Mouse (Mus musculus): ENCODE measurements around the gene Nudt6. TPM values are rescaled to one million over a fixed set of nuclear protein-coding genes. Genes with fewer than 3 reads are reported as not detected.

The Nudt6 gene
- total and polyA plus RNA-seq, 2 experiments from 2014 or later = 6.6 to 10.2 TPM

DNA sequence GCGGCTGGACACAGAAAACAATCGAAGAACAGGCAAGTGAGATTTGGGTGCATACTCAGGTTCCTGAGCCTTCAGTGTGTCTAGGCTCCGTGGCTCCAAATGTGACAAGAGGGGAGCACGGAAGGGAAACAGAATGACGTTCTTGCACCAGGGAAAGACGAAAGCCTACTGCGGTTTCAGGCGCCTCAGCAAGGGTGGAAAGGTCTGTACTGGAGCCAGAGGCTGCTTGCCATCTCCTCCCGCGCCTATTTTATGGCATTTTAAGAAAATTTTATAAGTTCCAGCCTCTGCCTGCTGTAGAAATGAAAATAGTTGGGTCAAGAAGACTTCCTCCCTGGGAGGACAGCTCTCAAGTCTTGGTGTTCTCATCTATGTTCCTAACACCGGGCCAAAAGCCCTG, 46.3 kb downstream of the Nudt6 start:
- Histone ChIP-seq H3K4me3 (ENCODE audit: low read depth, low read length) (no peak overlapping the region), H3K9ac (no peak overlapping the region), H3K36me3 (ENCODE audit: insufficient read depth) (no peaks in the 10 kb centered on the region), H3K4me2 (ENCODE audit: low read depth) (no peak overlapping the region), H3K27me3 (ENCODE audit: insufficient read depth, low read length) (no peaks in the 10 kb centered on the region), H3K9me3 (ENCODE audit: low read length) (no peaks in the 10 kb centered on the region), H3K4me1 (ENCODE audit: insufficient read depth) (no peaks in the 10 kb centered on the region), H3K27ac (ENCODE audit: low read depth, low read length) (no peak overlapping the region)
- WGBS = 91% methylated on average over 11 of the region's 11 CpGs
- DNase-seq = no peak
- ATAC-seq = no peak
- TF ChIP-seq CTCF (IDR thresholded peaks at IDR 0.05; ENCODE audit: low read depth) = no peak

DNA sequence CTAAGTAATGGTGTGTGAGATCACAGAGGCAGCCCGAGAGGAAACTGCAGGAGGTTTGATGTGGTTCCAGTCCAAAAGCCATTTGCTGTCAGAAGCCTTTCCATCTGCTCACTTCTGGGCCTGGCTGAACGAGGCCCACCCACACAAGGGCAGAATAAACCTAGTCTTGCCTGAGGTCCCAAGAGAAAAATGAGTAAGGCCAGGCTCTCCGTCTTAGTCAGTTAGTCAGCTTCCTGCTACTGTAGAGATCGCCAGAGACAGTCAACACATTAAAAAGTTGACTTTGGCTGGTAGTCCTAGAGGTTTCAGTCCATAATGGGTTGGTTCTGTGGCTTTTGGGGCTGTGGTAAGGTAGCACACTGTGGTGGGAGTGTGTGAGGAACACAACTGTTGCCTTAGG, 49.6 kb downstream of the Nudt6 start:
- no peak for ATAC-seq
- H3K9me3 ChIP-seq (ENCODE audit: low read length) = no peaks in the 10 kb centered on the region
- H3K9ac ChIP-seq = no peak overlapping the region
- H3K27ac ChIP-seq (ENCODE audit: low read depth, low read length) = no peak overlapping the region
- H3K27me3 ChIP-seq (ENCODE audit: insufficient read depth, low read length) = no peaks in the 10 kb centered on the region
- no peak for DNase-seq
- 74% methylated on average over 4 of the region's 4 CpGs for WGBS
- no peaks in the 10 kb centered on the region for H3K36me3 ChIP-seq (ENCODE audit: insufficient read depth)
- H3K4me1 ChIP-seq (ENCODE audit: insufficient read depth) = no peaks in the 10 kb centered on the region
- no peak overlapping the region for H3K4me3 ChIP-seq (ENCODE audit: low read depth, low read length)
- no peak overlapping the region for H3K4me2 ChIP-seq (ENCODE audit: low read depth)
- TF ChIP-seq CTCF (IDR thresholded peaks at IDR 0.05; ENCODE audit: low read depth) = no peak

DNA sequence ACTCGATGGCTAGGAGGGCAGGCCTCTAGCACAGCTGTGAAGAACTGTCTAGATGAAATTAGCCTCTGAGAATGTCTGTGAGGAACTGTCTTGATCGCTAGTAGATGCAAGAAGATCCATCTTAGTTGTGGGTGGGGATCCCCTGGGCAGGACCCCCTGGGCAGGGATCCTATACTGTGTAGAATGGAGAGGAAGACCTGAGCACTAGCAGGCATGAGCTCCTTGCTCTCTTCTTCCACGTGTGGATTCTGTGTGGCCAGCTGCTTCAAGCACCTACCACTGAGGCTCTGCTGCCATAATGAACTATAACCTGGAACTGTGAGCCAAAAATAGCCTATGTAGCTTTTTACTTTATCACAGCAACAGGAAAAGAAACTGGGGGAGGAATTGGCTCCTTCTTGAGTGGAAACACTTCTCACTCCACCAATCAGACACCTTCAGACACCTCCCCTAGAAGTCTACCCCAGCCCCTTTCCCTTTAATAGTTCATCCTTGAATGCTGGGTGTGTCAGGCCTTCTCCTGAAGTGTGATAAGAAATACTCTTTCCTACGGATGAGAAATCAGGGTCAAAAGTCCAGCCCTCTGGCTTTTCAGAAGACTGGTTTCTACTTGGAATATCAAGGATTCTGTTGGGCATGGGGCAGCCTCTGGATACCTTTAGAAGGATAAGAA, 53.5 kb downstream of the Nudt6 start:
- Histone ChIP-seq H3K27me3 (ENCODE audit: insufficient read depth, low read length) (no peaks in the 10 kb centered on the region), H3K27ac (ENCODE audit: low read depth, low read length) (no peak overlapping the region), H3K4me3 (ENCODE audit: low read depth, low read length) (no peak overlapping the region), H3K36me3 (ENCODE audit: insufficient read depth) (no peaks in the 10 kb centered on the region), H3K4me2 (ENCODE audit: low read depth) (no peak overlapping the region), H3K4me1 (ENCODE audit: insufficient read depth) (no peaks in the 10 kb centered on the region), H3K9ac (no peak overlapping the region), H3K9me3 (ENCODE audit: low read length) (no peaks in the 10 kb centered on the region)
- no peak for TF ChIP-seq CTCF (IDR thresholded peaks at IDR 0.05; ENCODE audit: low read depth)
- no peak for ATAC-seq
- 73% methylated on average over 4 of the region's 4 CpGs for WGBS
- DNase-seq = no peak

DNA sequence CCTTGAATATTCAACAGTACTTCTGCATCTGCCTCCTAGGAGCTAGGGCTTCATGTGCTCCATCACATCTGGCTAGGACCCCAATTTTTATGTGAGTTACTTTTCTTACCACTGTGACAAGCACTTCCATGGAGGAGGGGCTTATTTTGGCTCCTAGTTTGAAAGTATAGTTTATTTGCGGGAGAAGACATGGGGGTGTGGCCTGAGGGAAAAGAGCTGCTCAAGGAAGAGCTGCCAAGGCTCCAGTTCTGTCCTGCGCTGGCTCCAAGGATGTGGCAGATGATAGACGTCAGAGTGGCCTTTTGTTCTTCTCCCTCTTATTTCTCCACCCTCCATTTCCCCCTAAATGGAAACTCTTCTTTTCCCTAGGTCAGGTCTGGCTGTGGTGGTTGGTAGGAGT, 54.0 kb downstream of the Nudt6 start:
- WGBS = 51% methylated on average over 3 of the region's 3 CpGs
- H3K4me1 ChIP-seq (ENCODE audit: insufficient read depth) = no peaks in the 10 kb centered on the region
- no peak for TF ChIP-seq CTCF (IDR thresholded peaks at IDR 0.05; ENCODE audit: low read depth)
- DNase-seq (no peak), ATAC-seq (no peak)
- H3K27me3 ChIP-seq (ENCODE audit: insufficient read depth, low read length) = no peaks in the 10 kb centered on the region
- H3K9me3 ChIP-seq (ENCODE audit: low read length) = no peaks in the 10 kb centered on the region
- no peak overlapping the region for H3K4me2 ChIP-seq (ENCODE audit: low read depth)
- H3K27ac ChIP-seq (ENCODE audit: low read depth, low read length) = no peak overlapping the region
- no peaks in the 10 kb centered on the region for H3K36me3 ChIP-seq (ENCODE audit: insufficient read depth)
- H3K9ac ChIP-seq = no peak overlapping the region
- no peak overlapping the region for H3K4me3 ChIP-seq (ENCODE audit: low read depth, low read length)

GRCm38 (mm10) chr3:37365144-37365543, 54.9 kb downstream of the Nudt6 start:
- TF ChIP-seq CTCF (IDR thresholded peaks at IDR 0.05; ENCODE audit: low read depth) = no peak
- Histone ChIP-seq H3K4me3 (ENCODE audit: low read depth, low read length) (no peak overlapping the region), H3K27me3 (ENCODE audit: insufficient read depth, low read length) (no peaks in the 10 kb centered on the region), H3K9me3 (ENCODE audit: low read length) (no peaks in the 10 kb centered on the region), H3K27ac (ENCODE audit: low read depth, low read length) (no peak overlapping the region), H3K36me3 (ENCODE audit: insufficient read depth) (no peaks in the 10 kb centered on the region), H3K4me2 (ENCODE audit: low read depth) (no peak overlapping the region), H3K9ac (no peak overlapping the region), H3K4me1 (ENCODE audit: insufficient read depth) (no peaks in the 10 kb centered on the region)
- 79% methylated on average over 4 of the region's 4 CpGs for WGBS
- no peak for DNase-seq
- ATAC-seq = no peak

DNA sequence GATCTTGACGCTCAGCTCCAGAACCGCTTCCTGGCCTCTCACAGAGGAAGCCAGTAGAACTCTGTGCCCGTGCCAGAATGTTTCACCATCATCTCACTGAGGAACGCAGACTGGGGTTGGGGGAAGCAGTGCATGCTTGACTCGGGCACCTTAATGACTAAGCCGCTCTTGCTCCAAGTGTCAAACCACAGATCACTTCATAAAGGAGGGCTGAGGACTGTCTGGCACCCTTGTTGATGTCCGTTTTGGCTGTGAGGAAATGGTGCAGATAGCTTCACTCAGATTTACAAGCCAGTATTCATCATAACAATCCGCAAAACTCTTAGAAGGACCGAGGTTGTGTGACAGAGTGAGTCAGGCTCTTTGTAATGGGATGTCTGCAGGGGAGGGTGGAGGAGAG, 59.3 kb downstream of the Nudt6 start:
- H3K4me1 ChIP-seq (ENCODE audit: insufficient read depth) = no peaks in the 10 kb centered on the region
- no peak overlapping the region for H3K4me2 ChIP-seq (ENCODE audit: low read depth)
- H3K4me3 ChIP-seq (ENCODE audit: low read depth, low read length) = no peak overlapping the region
- DNase-seq = no peak
- no peaks in the 10 kb centered on the region for H3K27me3 ChIP-seq (ENCODE audit: insufficient read depth, low read length)
- no peak for TF ChIP-seq CTCF (IDR thresholded peaks at IDR 0.05; ENCODE audit: low read depth)
- H3K9me3 ChIP-seq (ENCODE audit: low read length) = no peaks in the 10 kb centered on the region
- ATAC-seq = no peak
- H3K27ac ChIP-seq (ENCODE audit: low read depth, low read length) = no peak overlapping the region
- no peaks in the 10 kb centered on the region for H3K36me3 ChIP-seq (ENCODE audit: insufficient read depth)
- WGBS = 79% methylated on average over 9 of the region's 9 CpGs
- no peak overlapping the region for H3K9ac ChIP-seq

Other genes starting within 250 kb of the Nudt6 start
- 0.14 TPM in 1 of 2 replicates, not detected in the other for gene Il21, start 187.6 kb downstream of the Nudt6 start, total RNA-seq (2014; rRNA removed)
- gene Il21, start 187.6 kb downstream of the Nudt6 start, polyA plus RNA-seq (2015; fragmentation: Nextera tagmentation; extraction: Ambion mirVana) = not detected in 2 replicates
- gene Bbs12, start 107.7 kb downstream of the Nudt6 start, total RNA-seq (2014; rRNA removed) = 6.4 TPM in 2 replicates
- 3.5 and 3.8 TPM in 2 replicates for gene Bbs12, start 107.7 kb downstream of the Nudt6 start, polyA plus RNA-seq (2015; fragmentation: Nextera tagmentation; extraction: Ambion mirVana)
- 1.8 and 5.0 TPM in 2 replicates for gene Cetn4, start 107.5 kb downstream of the Nudt6 start, total RNA-seq (2014; rRNA removed)
- 3.9 and 4.1 TPM in 2 replicates for gene Cetn4, start 107.5 kb downstream of the Nudt6 start, polyA plus RNA-seq (2015; fragmentation: Nextera tagmentation; extraction: Ambion mirVana)
- 1.2 and 1.5 TPM in 2 replicates for gene Fgf2, start 71.9 kb downstream of the Nudt6 start, total RNA-seq (2014; rRNA removed)
- gene Fgf2, start 71.9 kb downstream of the Nudt6 start, polyA plus RNA-seq (2015; fragmentation: Nextera tagmentation; extraction: Ambion mirVana) = 0.25 and 0.70 TPM in 2 replicates
- 18.9 and 33.3 TPM in 2 replicates for gene Spata5, start 315 bp downstream of the Nudt6 start, total RNA-seq (2014; rRNA removed)
- gene Spata5, start 315 bp downstream of the Nudt6 start, polyA plus RNA-seq (2015; fragmentation: Nextera tagmentation; extraction: Ambion mirVana) = 21.0 and 23.2 TPM in 2 replicates
- 21.8 and 26.4 TPM in 2 replicates for gene Spry1, start 219.7 kb upstream of the Nudt6 start, total RNA-seq (2014; rRNA removed)
- 7.2 and 7.8 TPM in 2 replicates for gene Spry1, start 219.7 kb upstream of the Nudt6 start, polyA plus RNA-seq (2015; fragmentation: Nextera tagmentation; extraction: Ambion mirVana)